Mouse (Mus musculus) cortical plate, adult 2 months (tissue): Measurements from ENCODE around the gene Dcst2. TPM values are rescaled to one million over a fixed set of nuclear protein-coding genes. Genes with fewer than 3 reads are reported as not detected.
A peak's percentile ranks its signal among the peaks of the same experiment; 100 is the strongest.

ENCODE experiments used
- H3K27ac ChIP-seq: fragments of 200-500 bp; 2 replicates; pipeline ENCODE4 v1.5.1; 2012; ENCODE audit warnings: low read length, control low read depth, inconsistent platforms; ENCODE audit not compliant: insufficient read depth
- H3K4me1 ChIP-seq: fragments of 200-500 bp; 2 replicates; pipeline ENCODE4 v1.6.1; 2011; ENCODE audit warnings: low read length; ENCODE audit not compliant: control insufficient read depth, insufficient read depth
- H3K4me3 ChIP-seq: fragments of 200-500 bp; 2 replicates; pipeline ENCODE4 v1.5.1; 2011; ENCODE audit warnings: mild to moderate bottlenecking, low read length, control low read depth; ENCODE audit not compliant: insufficient read depth
- CTCF ChIP-seq: fragments of 200-500 bp; IDR thresholded peaks from 2 replicates; pipeline ENCODE4 v1.5.1; 2011; ENCODE audit warnings: mild to moderate bottlenecking, control low read depth, low read length; ENCODE audit not compliant: insufficient read depth; ENCODE audit errors: extremely low read depth
- POLR2A ChIP-seq: fragments of 200-500 bp; IDR thresholded peaks from 2 replicates; pipeline ENCODE4 v1.6.1; 2011; ENCODE audit warnings: mild to moderate bottlenecking, low read length, control low read depth; ENCODE audit not compliant: insufficient read depth; ENCODE audit errors: extremely low read depth
- polyA plus RNA-seq: library from polyadenylated mRNA; depleted of rRNA; stranded (reverse); fragments of >200 nt; gene quantifications from 2 replicates; pipeline ENCODE4 v1.2.3, GENCODE M21; 2012

Gene Dcst2
- polyA plus RNA-seq, 1 experiment, result 0.75 TPM

DNA sequence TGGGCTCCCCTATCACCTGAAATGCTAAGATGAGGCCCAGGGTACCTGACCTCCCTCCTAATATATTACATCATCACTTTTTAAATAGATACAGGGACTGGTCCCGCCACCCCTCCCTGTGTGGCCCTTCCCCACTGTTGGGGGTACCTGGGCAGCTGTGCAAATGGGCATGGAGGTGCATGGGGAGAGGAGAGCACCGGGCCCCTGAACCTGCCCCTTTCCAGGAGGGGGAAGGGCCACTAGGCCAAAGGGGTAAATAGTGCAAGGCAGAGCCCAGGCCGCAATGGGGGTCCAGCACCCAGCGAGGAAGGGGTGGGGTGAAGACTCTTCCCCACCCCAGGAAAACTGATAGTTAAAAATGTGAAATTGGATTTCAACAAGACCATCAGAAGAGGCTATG, 16.1 kb downstream of the Dcst2 start:
- TF ChIP-seq POLR2A (no peak), CTCF (no peak)
- Histone ChIP-seq H3K4me3 (peak overlapping the region; percentile 47; the same call in 1 of the 2 replicates), H3K4me1 (peaks cover 2% of the 10 kb centered on the region; the same call in 1 of the 2 replicates), H3K27ac (no peak overlapping the region)

DNA sequence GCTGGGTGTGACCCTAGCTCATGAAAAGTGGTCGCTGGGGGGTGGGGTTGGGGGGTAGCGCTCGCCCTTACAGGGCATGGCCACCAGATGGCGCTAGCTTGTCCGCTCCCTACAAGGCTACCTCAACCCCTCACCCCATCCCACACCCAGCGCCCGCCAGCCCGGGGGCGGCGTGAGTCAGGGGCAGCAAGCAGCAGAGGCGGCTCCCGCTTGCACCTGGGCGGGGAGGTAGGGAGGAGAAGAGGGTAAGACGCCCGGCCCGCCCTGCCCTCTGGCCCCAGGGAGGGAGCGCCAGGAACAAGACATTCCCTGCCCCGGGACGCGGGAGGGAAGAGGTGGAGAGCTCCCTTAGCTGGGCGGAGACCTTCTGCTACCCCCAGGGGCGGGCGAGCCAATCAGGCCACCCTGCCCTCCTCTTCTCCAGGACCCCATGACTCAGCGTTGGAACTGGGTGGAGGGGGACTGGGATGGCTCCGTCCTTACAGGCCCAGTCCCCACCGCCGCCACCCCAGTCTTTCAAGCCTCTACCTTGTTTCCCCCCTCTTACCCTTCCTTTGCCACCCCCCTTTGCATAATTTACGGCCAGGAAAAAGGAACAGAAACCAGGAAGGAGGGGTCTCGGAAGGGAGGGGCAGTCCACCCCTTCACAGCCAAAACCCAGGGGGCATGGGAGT, 16.8 kb downstream of the Dcst2 start:
- peak overlapping the region; percentile 68 for H3K27ac ChIP-seq
- TF ChIP-seq POLR2A, result no peak
- peak; percentile 74 for TF ChIP-seq CTCF
- H3K4me3 ChIP-seq, result peak overlapping the region; percentile 47
- peaks cover 2% of the 10 kb centered on the region; the same call in 1 of the 2 replicates for H3K4me1 ChIP-seq

DNA sequence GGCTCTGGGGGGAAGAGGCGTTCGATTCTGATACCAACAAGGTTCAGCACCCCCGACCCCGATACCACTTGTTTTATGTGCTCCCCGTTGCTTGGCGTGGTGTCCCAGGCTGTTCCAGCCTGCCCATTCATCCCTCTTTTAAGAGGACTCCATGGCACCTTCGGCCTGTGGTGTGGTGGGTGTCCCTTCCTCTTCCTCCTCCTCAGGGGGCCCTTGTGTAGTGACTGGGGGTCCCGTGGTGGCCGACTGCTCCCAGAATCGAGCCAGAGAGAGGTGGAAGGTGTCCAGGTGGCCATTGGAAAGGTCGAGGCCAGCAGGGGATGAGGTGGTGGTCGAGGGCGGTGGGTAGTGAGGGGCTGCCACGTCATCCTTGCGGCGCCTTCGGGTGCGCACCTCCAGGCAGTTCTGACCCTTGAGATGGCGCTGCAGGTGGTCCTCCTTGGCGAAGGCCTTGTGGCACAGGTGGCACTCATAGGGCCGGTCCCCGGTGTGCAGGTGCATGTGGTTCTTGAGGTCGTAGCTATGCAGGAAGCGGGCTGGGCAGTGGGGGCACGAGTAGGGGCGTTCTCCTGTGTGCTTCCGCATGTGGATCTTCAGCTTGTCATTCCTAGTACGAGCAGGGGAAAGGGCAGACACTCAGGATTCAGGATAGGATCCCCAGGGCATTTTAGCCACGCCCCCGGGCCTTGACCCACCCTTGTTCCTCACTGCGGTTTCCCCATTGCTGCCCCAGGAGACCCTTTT, 17.8 kb downstream of the Dcst2 start:
- TF ChIP-seq POLR2A (no peak), CTCF (no peak)
- no peak overlapping the region for H3K4me3 ChIP-seq
- H3K27ac ChIP-seq, result no peak overlapping the region

DNA sequence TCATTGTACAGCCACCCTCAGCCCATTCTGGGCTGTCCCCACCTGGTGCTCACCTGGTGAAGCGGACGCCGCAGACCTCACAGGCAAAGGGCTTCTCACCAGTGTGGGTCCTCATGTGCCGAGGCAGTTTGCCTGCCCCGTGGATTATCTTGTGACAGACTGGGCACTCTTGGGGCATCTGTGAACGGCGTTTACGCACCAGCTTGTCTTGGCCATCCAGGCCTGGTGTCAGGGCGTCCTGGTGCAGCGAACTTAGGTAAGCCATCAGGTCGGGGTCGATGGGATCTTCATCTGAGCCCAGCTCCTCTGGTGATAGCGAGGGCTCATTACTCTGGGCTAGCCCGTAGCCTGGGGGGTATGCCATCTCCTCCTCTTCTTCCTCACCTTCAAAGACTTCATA, 18.5 kb downstream of the Dcst2 start:
- Histone ChIP-seq H3K4me3 (no peak overlapping the region), H3K27ac (no peak overlapping the region), H3K4me1 (peaks cover 2% of the 10 kb centered on the region; the same call in 1 of the 2 replicates)
- TF ChIP-seq CTCF (no peak), POLR2A (no peak)

More for the DNA sequence above, 17.8 kb downstream of the Dcst2 start:
- H3K4me1 ChIP-seq, result peaks cover 2% of the 10 kb centered on the region; the same call in 1 of the 2 replicates

DNA sequence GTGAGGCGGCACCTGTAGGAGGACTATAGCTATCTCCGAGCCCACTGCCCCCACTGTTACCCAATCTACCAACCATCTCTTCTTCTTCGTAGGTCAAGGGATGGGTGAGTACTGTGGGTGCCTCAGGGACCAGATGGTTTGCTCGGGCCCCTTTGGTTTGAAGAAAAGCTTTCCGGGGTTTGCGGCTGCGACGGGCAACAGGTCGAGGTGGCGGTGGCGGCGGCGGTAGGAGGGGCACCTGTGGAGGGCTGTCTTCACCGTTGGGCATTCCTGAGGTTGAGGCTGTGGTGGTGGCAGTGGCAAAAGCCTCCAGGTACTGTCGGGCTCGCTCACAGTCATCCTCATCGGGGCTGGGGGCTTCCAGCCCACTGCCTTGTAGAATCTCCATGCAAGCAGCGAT, 18.9 kb downstream of the Dcst2 start:
- no peak overlapping the region for H3K27ac ChIP-seq
- H3K4me1 ChIP-seq, result peaks cover 2% of the 10 kb centered on the region; the same call in 1 of the 2 replicates
- TF ChIP-seq POLR2A (no peak), CTCF (no peak)
- no peak overlapping the region for H3K4me3 ChIP-seq

DNA sequence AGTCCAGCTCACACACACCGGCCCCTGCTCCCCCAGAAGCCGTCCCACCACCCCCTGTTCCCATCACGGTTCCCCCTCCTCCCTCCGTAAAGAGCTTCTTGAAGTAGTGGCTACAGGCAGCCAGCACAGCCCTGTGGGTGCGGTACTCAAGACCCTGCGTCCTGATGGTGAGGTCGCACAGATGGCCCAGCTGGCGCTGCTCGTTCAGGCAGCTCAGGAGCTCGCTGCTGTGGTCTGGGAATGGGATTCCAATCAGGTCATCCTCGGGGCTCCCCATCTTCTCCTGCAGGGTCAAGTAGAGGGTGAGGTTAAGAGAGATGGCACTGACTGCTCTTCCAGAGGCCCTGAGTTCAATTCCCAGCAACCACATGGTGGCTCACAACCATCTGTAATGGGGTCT, 19.5 kb downstream of the Dcst2 start:
- TF ChIP-seq POLR2A, result no peak
- no peak for TF ChIP-seq CTCF
- H3K4me1 ChIP-seq, result peaks cover 2% of the 10 kb centered on the region; the same call in 1 of the 2 replicates

DNA sequence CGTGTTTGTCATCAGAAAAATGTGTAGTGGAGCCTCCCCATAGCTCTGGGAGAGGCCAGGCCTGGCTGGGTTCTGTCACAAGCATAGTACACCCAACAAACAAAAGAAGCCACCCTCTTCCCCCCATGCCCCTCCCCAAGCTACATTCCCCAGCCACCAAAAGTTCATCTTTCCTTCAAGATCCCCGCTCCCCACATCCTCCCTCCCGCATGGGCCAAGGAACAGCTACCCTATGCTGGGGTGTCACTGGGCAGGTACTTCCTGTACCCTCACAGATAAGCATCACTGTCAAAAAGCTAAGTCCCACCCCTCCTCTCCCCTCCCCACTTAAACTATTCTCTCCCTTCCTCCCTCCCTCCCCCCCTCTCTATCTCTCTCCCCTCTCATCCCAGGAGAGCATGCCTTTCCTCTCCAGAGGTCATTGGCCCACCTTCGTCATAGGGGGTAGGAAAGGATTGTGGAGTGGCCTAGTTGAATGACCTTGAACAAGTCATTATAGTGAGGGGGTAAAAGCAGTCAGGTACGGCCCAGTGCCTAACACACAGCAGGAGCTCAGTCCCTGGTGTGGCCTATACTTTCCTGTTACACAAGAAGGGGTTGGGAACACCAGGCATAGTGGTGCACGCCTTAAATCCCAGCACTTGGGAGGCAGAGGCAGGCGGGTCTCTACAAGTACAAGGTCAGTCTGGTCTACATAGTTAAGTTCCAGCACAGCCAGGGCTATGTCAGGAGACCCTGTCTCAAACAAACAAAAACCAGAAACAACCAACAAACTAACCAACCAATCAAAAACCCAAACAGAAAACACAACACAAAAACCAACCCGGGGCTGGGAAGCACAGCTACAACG, 20.5 kb downstream of the Dcst2 start:
- TF ChIP-seq POLR2A (no peak), CTCF (no peak)
- Histone ChIP-seq H3K27ac (no peak overlapping the region), H3K4me3 (no peak overlapping the region), H3K4me1 (peaks cover 2% of the 10 kb centered on the region; the same call in 1 of the 2 replicates)

More for the DNA sequence above, 19.5 kb downstream of the Dcst2 start:
- H3K4me3 ChIP-seq, result no peak overlapping the region
- no peak overlapping the region for H3K27ac ChIP-seq

DNA sequence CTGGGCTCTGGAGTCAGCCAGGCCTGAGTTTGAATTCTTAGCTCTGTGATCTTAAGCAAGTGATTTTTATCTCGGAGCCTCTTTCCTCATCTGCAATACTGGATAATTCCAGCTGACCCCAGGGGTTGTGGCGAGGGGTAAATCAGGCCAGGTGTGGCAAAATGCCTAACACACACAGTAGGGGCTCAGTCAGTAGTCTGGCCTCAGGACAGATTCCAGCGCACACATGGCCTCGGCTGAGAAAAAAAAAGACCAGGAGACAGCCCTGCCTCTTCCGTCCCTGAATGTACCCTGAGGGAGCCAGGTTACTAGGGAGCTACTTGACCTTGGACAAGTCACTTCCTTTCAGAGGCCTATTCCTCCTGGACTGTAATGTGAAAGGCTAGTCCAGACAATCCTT, 21.2 kb downstream of the Dcst2 start:
- H3K27ac ChIP-seq, result no peak overlapping the region
- H3K4me3 ChIP-seq, result no peak overlapping the region
- TF ChIP-seq CTCF, result no peak
- TF ChIP-seq POLR2A, result no peak
- H3K4me1 ChIP-seq, result peaks cover 2% of the 10 kb centered on the region; the same call in 1 of the 2 replicates

DNA sequence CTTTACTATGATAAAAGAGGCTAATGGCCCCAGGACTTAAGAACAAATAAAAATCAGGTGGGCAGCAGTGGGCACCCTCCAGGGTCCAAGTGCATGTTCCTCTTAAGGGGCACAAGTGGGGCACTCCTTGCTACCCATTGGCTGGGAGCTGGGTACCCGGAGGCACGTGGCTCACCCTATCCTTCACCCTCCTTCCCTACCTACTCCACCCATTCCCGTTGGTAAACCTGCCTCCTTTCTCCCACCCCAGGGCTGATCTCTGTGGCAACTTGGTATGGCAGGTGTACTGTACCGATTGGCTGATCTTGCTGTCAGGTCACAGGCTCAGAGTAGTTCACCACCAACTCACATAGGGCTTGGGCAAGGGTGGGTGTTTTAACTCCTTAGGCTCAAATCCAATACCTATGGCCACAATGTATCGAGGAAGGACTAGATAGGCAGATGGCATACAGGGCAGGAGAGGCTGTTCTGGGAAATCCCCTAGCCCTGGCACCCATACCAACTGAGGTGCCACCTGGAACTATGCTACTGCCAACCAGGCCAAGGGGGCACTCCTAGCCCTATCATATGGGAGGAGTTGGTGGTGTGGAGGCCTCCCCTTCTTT, 22.0 kb downstream of the Dcst2 start:
- Histone ChIP-seq H3K27ac (no peak overlapping the region), H3K4me1 (no peaks in the 10 kb centered on the region)
- TF ChIP-seq POLR2A, result no peak
- no peak for TF ChIP-seq CTCF

More for the DNA sequence above, 22.0 kb downstream of the Dcst2 start:
- H3K4me3 ChIP-seq, result no peak overlapping the region
